In the genomic region with DNA sequence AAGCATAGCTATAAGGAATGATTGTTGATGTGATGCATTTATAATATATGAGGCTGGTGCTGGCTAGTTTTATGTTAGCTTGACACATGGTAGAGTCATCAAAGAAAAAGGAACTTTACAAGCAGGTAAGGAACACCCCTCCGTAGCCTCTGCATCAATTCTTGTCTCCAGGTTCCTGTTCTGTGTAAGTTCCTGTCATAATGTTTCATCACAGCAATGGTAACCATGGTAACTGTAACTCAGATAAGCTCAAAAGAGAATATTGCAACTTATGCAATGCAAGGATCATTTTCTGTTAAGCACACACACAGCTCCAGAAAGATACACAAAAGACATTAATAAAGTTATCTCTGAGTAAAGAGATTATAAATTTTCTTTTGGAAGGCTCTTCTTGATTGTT, we compare ENCODE assay signal across 27 mouse cellular contexts.
DNase-seq lines count a peak whose midpoint lies in the region; ATAC-seq and TF ChIP-seq lines count a peak whose summit lies in the region.
"Had no signal": no experiment of that assay in that cellular context is flagged by ENCODE, and none has a peak within 500 bp of the region (broad histone marks: within the 10 kb centered on the region; RNA-seq: fewer than 3 reads in every experiment).

No protein-coding gene starts in this region.

- 79% methylated on average over 1 of the region's 1 CpGs for WGBS in forebrain, embryonic 16.5 days
- 82% methylated on average over 1 of the region's 1 CpGs for WGBS in forebrain, embryonic 13.5 days
- WGBS in lung, embryonic 14.5 days: 72% methylated on average over 1 of the region's 1 CpGs
- 56% methylated on average over 1 of the region's 1 CpGs for WGBS in midbrain, postnatal 0 days

- DNase-seq in lung, embryonic 14.5 days: peak; percentile 11
- DNase-seq in lung, adult 18-20 months: no peak
- peak; percentile 32 for DNase-seq in midbrain, postnatal 0 days (ENCODE audit: low spot score)
- no peak for DNase-seq in layer of hippocampus, adult 11-12 months (ENCODE audit: low spot score)
- no peak for DNase-seq in left cerebral cortex, adult 2 months (ENCODE audit: extremely low spot score in 1 of 2, low spot score in 2 of 2)
- DNase-seq: adrenal gland, adult 2 months; cerebellum, adult 2 months; cerebellum, postnatal 25 days; embryo, embryonic 11 days; gastrocnemius, postnatal 10 days; kidney, adult 9 months; kidney, postnatal 25 days; layer of hippocampus, postnatal 36 days; liver, postnatal 0 days; lung, postnatal 14 days; retina, postnatal 1 day; right cerebral cortex, postnatal 25 days; spleen, adult 18-20 months had no signal

- no peaks in the 10 kb centered on the region for H3K9me3 ChIP-seq in forebrain, embryonic 16.5 days (ENCODE audit: control insufficient read depth, low read length)
- H3K9me3 ChIP-seq in forebrain, embryonic 13.5 days (replicated peaks): no peaks in the 10 kb centered on the region
- H3K9me3 ChIP-seq in lung, embryonic 14.5 days (ENCODE audit: low read depth, low read length): no peaks in the 10 kb centered on the region
- no peaks in the 10 kb centered on the region for H3K9me3 ChIP-seq in midbrain, postnatal 0 days (ENCODE audit: low read length)
- H3K9me3 ChIP-seq: embryonic facial prominence, embryonic 15.5 days; limb, embryonic 12.5 days; megakaryocyte, embryonic 14.5 days had no signal

- intact Hi-C loops in left cerebral cortex, adult 2 months (cut with DNase I): no loop called here

- H3K27me3 ChIP-seq in forebrain, embryonic 16.5 days (replicated peaks; ENCODE audit: control insufficient read depth, insufficient read depth, low read length): no peaks in the 10 kb centered on the region
- H3K27me3 ChIP-seq in forebrain, embryonic 13.5 days: 0 out of 2 replicates have a peak, but pooled peaks cover 1% of the 10 kb centered on the region
- no peaks in the 10 kb centered on the region for H3K27me3 ChIP-seq in lung, embryonic 14.5 days (ENCODE audit: insufficient read depth, low read length)
- H3K27me3 ChIP-seq in midbrain, postnatal 0 days (ENCODE audit: insufficient read depth, low read length): no peaks in the 10 kb centered on the region
- H3K27me3 ChIP-seq: embryonic facial prominence, embryonic 15.5 days; limb, embryonic 12.5 days; megakaryocyte, embryonic 14.5 days; Patski had no signal

- TF ChIP-seq CTCF in lung, embryonic 14.5 days (IDR thresholded peaks at IDR 0.05; ENCODE audit: low read depth): no peak
- TF ChIP-seq CTCF in midbrain, postnatal 0 days (IDR thresholded peaks at IDR 0.05): no peak
- no peak for TF ChIP-seq CTCF in left cerebral cortex, adult 2 months (IDR thresholded peaks at IDR 0.05)

- H3K9ac ChIP-seq in forebrain, embryonic 16.5 days (replicated peaks; ENCODE audit: low read depth, low read length): no peak overlapping the region
- H3K9ac ChIP-seq in forebrain, embryonic 13.5 days: no peak overlapping the region
- H3K9ac ChIP-seq in lung, embryonic 14.5 days: no peak overlapping the region
- no peak overlapping the region for H3K9ac ChIP-seq in midbrain, postnatal 0 days (replicated peaks; ENCODE audit: low read length, poor library complexity, severe bottlenecking)
- H3K9ac ChIP-seq: embryonic facial prominence, embryonic 15.5 days; limb, embryonic 12.5 days; liver, postnatal 0 days had no signal

- no peak overlapping the region for H3K4me3 ChIP-seq in forebrain, embryonic 16.5 days (replicated peaks; ENCODE audit: low read length)
- no peak overlapping the region for H3K4me3 ChIP-seq in forebrain, embryonic 13.5 days
- H3K4me3 ChIP-seq in lung, embryonic 14.5 days (ENCODE audit: low read depth, low read length): no peak overlapping the region
- no peak overlapping the region for H3K4me3 ChIP-seq in midbrain, postnatal 0 days (ENCODE audit: low read depth, low read length)
- H3K4me3 ChIP-seq in left cerebral cortex, adult 2 months: no peak overlapping the region
- H3K4me3 ChIP-seq: embryonic facial prominence, embryonic 15.5 days; limb, embryonic 12.5 days; megakaryocyte, embryonic 14.5 days had no signal

- ATAC-seq in forebrain, embryonic 16.5 days: peak; percentile 65
- no peak for ATAC-seq in forebrain, embryonic 13.5 days
- ATAC-seq in lung, embryonic 14.5 days (ENCODE audit: insufficient read depth): no peak
- peak; percentile 62 for ATAC-seq in common myeloid progenitor, adult 5-6 weeks (replicated peaks; ENCODE audit: low read depth, poor library complexity, severe bottlenecking)
- peak; percentile 65 for ATAC-seq in midbrain, postnatal 0 days (ENCODE audit: low FRiP score)
- ATAC-seq: liver, postnatal 0 days; Patski had no signal

- no peak overlapping the region for H3K4me2 ChIP-seq in forebrain, embryonic 16.5 days (ENCODE audit: low read length)
- no peak overlapping the region for H3K4me2 ChIP-seq in forebrain, embryonic 13.5 days
- H3K4me2 ChIP-seq in lung, embryonic 14.5 days: no peak overlapping the region
- H3K4me2 ChIP-seq in midbrain, postnatal 0 days (ENCODE audit: low read depth, low read length, poor library complexity, severe bottlenecking): no peak overlapping the region
- H3K4me2 ChIP-seq: embryonic facial prominence, embryonic 15.5 days; heart, embryonic 11.5 days; limb, embryonic 12.5 days; liver, embryonic 11.5 days had no signal

- H3K36me3 ChIP-seq in forebrain, embryonic 16.5 days (ENCODE audit: control insufficient read depth, insufficient read depth): no peaks in the 10 kb centered on the region
- no peaks in the 10 kb centered on the region for H3K36me3 ChIP-seq in forebrain, embryonic 13.5 days (ENCODE audit: poor library complexity, severe bottlenecking)
- H3K36me3 ChIP-seq in lung, embryonic 14.5 days (ENCODE audit: insufficient read depth): no peaks in the 10 kb centered on the region
- no peaks in the 10 kb centered on the region for H3K36me3 ChIP-seq in midbrain, postnatal 0 days (ENCODE audit: insufficient read depth, low read length)
- H3K36me3 ChIP-seq: embryonic facial prominence, embryonic 15.5 days; limb, embryonic 12.5 days had no signal

- no peak overlapping the region for H3K27ac ChIP-seq in forebrain, embryonic 16.5 days (ENCODE audit: low read length)
- no peak overlapping the region for H3K27ac ChIP-seq in forebrain, embryonic 13.5 days
- no peak overlapping the region for H3K27ac ChIP-seq in lung, embryonic 14.5 days (ENCODE audit: low read depth)
- H3K27ac ChIP-seq in midbrain, postnatal 0 days (ENCODE audit: low read depth, low read length): no peak overlapping the region
- H3K27ac ChIP-seq in left cerebral cortex, adult 2 months: no peak overlapping the region
- H3K27ac ChIP-seq: embryonic facial prominence, embryonic 15.5 days; limb, embryonic 12.5 days had no signal

- H3K4me1 ChIP-seq in forebrain, embryonic 16.5 days (replicated peaks; ENCODE audit: control insufficient read depth, insufficient read depth, low read length): no peaks in the 10 kb centered on the region
- H3K4me1 ChIP-seq in forebrain, embryonic 13.5 days: peaks cover 10% of the 10 kb centered on the region; the same call in 1 of the 2 replicates
- H3K4me1 ChIP-seq in lung, embryonic 14.5 days (ENCODE audit: insufficient read depth): no peaks in the 10 kb centered on the region
- H3K4me1 ChIP-seq in midbrain, postnatal 0 days (ENCODE audit: insufficient read depth, low read length): no peaks in the 10 kb centered on the region
- H3K4me1 ChIP-seq: embryonic facial prominence, embryonic 15.5 days had no signal

Comparison
In these comparisons a context has a peak if more than half of its experiments do, and no peak if none do; other contexts are left out.
1. ATAC-seq: peak in forebrain, embryonic 16.5 days (single experiment), common myeloid progenitor, adult 5-6 weeks (single experiment) and midbrain, postnatal 0 days (single experiment); none in forebrain, embryonic 13.5 days (single experiment) and lung, embryonic 14.5 days (single experiment).
2. DNase-seq: peak in lung, embryonic 14.5 days (single experiment) and midbrain, postnatal 0 days (single experiment); none in lung, adult 18-20 months (0 of 2), layer of hippocampus, adult 11-12 months (single experiment) and left cerebral cortex, adult 2 months (0 of 2).